Mouse (Mus musculus) neural tube, embryonic 15.5 days (tissue): ENCODE measurements around the gene Sytl3. TPM values are rescaled to one million over a fixed set of nuclear protein-coding genes. Genes with fewer than 3 reads are reported as not detected.
"Not testable (repeated sequence)": the region's sequence is repeated elsewhere in the genome, so short reads cannot be mapped to it uniquely, and the experiment has no call there.

Experiments used
- ATAC-seq: fragments of 200-750 bp; cut with Nextera tagmentation; 2 replicates; pipeline ENCODE4 v1.8.0; 2017; ENCODE audit warnings: mild to moderate bottlenecking, moderate TSS enrichment, moderate library complexity; ENCODE audit not compliant: low FRiP score
- H3K27ac ChIP-seq: fragments of 300-500 bp; sonication (generic); replicated peaks from 2 replicates; pipeline ENCODE4 v1.5.1; 2015; ENCODE audit warnings: mild to moderate bottlenecking, inconsistent platforms
- H3K27me3 ChIP-seq: fragments of 300-500 bp; sonication (generic); replicated peaks from 2 replicates; pipeline ENCODE4 v1.6.1; 2015; ENCODE audit warnings: inconsistent platforms
- H3K36me3 ChIP-seq: fragments of 300-500 bp; sonication (generic); 2 replicates; pipeline ENCODE4 v1.6.1; 2015; ENCODE audit warnings: inconsistent platforms
- H3K4me1 ChIP-seq: fragments of 300-500 bp; sonication (generic); 2 replicates; pipeline ENCODE4 v1.6.1; 2015; ENCODE audit warnings: inconsistent platforms
- H3K4me2 ChIP-seq: fragments of 300-500 bp; sonication (generic); 2 replicates; pipeline ENCODE4 v1.6.1; 2015; ENCODE audit warnings: inconsistent platforms, mild to moderate bottlenecking, moderate library complexity
- H3K4me3 ChIP-seq: fragments of 300-500 bp; sonication (generic); replicated peaks from 2 replicates; pipeline ENCODE4 v1.5.1; 2015; ENCODE audit warnings: mild to moderate bottlenecking, inconsistent platforms
- H3K9ac ChIP-seq: fragments of 300-500 bp; sonication (generic); replicated peaks from 2 replicates; pipeline ENCODE4 v1.6.1; 2015; ENCODE audit warnings: mild to moderate bottlenecking, inconsistent platforms
- H3K9me3 ChIP-seq: fragments of 300-500 bp; sonication (generic); replicated peaks from 2 replicates; pipeline ENCODE4 v1.6.1; 2016; ENCODE audit warnings: inconsistent platforms
- WGBS: fragments of 180-500 bp; shearing (Covaris S2); methylation state at CpG from one replicate; pipeline ENCODE4 v1.1.7; 2015; ENCODE audit warnings: mixed read lengths; 5-methylcytosine and 5-hydroxymethylcytosine counted together
- polyA plus RNA-seq: library from polyadenylated mRNA; unstranded; fragments of >200 nt; fragmentation: Nextera tagmentation; extraction: Ambion mirVana; gene quantifications from 2 replicates; pipeline ENCODE4 v1.2.1, GENCODE M21; 2015

Gene Sytl3
- polyA plus RNA-seq, 1 experiment from 2014 or later = 1.2 TPM

- not testable (repeated sequence) for H3K4me1 ChIP-seq, H3K36me3 ChIP-seq, H3K4me2 ChIP-seq, H3K9me3 ChIP-seq, H3K4me3 ChIP-seq, ATAC-seq, H3K27ac ChIP-seq, H3K27me3 ChIP-seq, H3K9ac ChIP-seq
- 100% methylated on average over 2 of the region's 4 CpGs for WGBS
Observed at GRCm38 (mm10) chr17:6635781-6636180, 23.1 kb upstream of the Sytl3 start.

- 88% methylated on average over 5 of the region's 5 CpGs for WGBS
- ATAC-seq = no peak
- Histone ChIP-seq H3K4me1 (no peaks in the 10 kb centered on the region), H3K27ac (no peak overlapping the region), H3K9me3 (no peaks in the 10 kb centered on the region), H3K4me2 (no peak overlapping the region), H3K4me3 (no peak overlapping the region), H3K36me3 (no peaks in the 10 kb centered on the region), H3K9ac (no peak overlapping the region), H3K27me3 (no peaks in the 10 kb centered on the region)
Observed at GRCm38 (mm10) chr17:6636861-6637260, 22.0 kb upstream of the Sytl3 start.

DNA sequence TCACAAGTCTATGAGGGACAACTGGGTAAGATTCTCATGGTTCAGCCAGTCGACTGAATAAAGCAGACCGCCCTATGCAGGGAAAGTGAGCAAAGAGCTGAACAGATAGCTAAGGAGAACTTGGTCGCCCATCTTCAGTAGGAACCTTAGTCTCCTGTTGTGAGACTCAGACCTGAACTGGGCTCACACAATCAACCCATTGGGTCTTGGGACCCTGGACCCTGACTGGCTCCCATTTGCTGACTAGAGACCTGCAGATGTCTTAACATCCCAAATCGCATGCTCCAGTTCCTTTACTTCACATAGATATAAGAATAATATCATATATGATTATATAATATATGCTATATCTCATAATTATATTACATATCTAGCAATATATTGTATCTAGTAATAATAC is 21.5 kb upstream of the Sytl3 start:
- H3K27me3 ChIP-seq, H3K9me3 ChIP-seq, H3K4me1 ChIP-seq, H3K4me3 ChIP-seq, H3K36me3 ChIP-seq, H3K9ac ChIP-seq, H3K27ac ChIP-seq, H3K4me2 ChIP-seq, ATAC-seq: not testable (repeated sequence)
- WGBS = over 99% methylated on average over 4 of the region's 4 CpGs

DNA sequence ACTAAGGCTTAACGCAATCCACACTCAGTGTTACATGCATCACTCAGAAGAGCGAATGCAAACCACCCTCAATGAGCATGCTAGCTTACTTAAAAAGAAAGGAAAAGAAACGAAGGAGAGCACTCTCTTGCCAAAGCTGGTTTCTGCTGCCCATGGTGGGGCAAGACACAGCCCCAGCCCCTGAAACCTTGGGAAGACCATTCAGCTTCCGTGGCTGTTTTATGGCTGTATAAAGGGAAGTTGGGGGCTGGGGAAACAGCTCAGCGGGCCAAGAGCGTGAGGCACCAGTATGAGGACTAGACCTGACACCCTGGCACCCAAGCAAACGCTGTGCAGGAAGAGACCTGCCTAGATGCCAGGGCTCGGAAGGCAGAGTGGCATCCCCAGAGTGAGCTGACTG is 20.4 kb upstream of the Sytl3 start:
- H3K9me3 ChIP-seq, H3K9ac ChIP-seq, H3K4me2 ChIP-seq, H3K36me3 ChIP-seq, H3K4me1 ChIP-seq, H3K4me3 ChIP-seq, ATAC-seq, H3K27ac ChIP-seq, H3K27me3 ChIP-seq: not testable (repeated sequence)
- 79% methylated on average over 8 of the region's 8 CpGs for WGBS

DNA sequence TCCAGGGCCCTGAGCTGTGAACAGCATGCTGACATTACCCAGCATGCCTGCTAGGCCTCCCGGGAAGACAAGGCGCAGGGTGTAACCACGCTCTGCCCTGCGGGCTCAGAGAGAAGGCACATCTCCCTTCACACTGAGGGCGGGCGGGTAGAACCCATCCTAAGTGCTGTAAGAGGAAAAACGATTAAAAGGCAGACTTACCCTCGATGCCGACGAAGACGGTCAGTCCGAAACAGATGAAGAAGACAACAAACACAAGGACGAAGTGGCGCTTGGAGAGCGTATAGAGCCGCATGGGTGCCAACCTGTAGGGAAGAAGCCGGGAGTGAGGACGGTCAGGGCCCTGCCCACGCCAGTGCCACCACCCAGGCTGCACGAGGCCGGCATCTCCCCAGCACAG is 19.4 kb upstream of the Sytl3 start:
- not testable (repeated sequence) for H3K4me3 ChIP-seq, H3K36me3 ChIP-seq, H3K27ac ChIP-seq, H3K9me3 ChIP-seq, ATAC-seq, H3K4me1 ChIP-seq, H3K9ac ChIP-seq, H3K27me3 ChIP-seq, H3K4me2 ChIP-seq
- WGBS = 94% methylated on average over 16 of the region's 21 CpGs

DNA sequence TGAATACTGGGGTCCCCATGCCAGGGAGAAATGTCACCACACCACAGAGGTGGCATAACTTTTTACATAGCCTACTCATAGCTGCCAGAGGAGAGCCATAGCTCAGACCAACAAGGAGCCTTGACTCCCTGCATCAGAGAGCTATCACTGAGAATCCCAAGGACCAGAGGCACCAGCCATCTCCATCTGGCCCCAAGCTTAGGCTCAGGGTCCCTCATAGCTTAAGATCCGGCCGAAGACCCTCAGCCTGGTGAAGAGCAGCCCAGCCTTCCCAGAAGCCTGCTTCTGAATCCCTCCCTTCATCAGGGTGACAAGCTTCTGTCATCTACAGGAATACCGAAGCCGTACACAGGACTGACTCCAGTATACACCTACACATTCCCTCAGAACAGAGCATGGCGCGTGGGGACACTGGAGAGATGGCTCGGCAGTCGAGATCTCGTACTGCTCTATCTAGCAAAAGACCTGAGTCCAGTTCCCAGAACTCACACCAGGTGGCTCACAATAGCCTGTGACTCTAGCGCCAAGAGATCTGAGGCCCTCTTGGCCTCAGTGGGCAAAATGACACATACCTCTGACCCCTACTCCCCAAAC is 18.8 kb upstream of the Sytl3 start:
- not testable (repeated sequence) for H3K4me1 ChIP-seq, H3K9me3 ChIP-seq, H3K9ac ChIP-seq, H3K27ac ChIP-seq, ATAC-seq, H3K36me3 ChIP-seq, H3K4me2 ChIP-seq, H3K27me3 ChIP-seq, H3K4me3 ChIP-seq
- 90% methylated on average over 10 of the region's 10 CpGs for WGBS

GRCm38 (mm10) chr17:6640771-6641429 is 18.0 kb upstream of the Sytl3 start:
- WGBS = 86% methylated on average over 14 of the region's 14 CpGs
- H3K36me3 ChIP-seq, ATAC-seq, H3K4me3 ChIP-seq, H3K27me3 ChIP-seq, H3K9me3 ChIP-seq, H3K9ac ChIP-seq, H3K4me2 ChIP-seq, H3K4me1 ChIP-seq, H3K27ac ChIP-seq: not testable (repeated sequence)

DNA sequence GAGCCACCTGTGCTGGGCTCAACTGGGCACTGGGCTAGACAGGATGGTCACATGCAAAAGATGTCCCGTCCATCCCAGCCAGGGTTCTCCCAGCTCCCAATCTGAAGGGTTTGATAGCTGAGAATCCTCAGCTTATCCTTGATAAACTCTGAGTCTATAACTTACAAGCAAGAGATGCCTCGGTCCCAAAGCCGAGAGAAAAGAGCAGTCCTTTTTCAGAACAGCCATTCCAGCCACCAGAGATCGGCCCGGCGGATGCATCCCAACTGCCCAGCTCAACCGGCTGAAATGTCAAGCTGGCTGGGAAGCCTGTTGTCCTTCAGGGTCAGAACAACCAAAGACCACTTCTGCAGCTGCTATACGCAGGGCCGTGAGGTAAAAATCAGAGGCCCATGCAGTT is 14.7 kb upstream of the Sytl3 start:
- H3K4me3 ChIP-seq, H3K4me2 ChIP-seq, H3K27ac ChIP-seq, ATAC-seq, H3K9me3 ChIP-seq, H3K9ac ChIP-seq, H3K36me3 ChIP-seq, H3K27me3 ChIP-seq, H3K4me1 ChIP-seq: not testable (repeated sequence)
- WGBS = 88% methylated on average over 8 of the region's 9 CpGs

- H3K36me3 ChIP-seq, H3K4me1 ChIP-seq, H3K27me3 ChIP-seq, ATAC-seq, H3K9ac ChIP-seq, H3K4me3 ChIP-seq, H3K27ac ChIP-seq, H3K4me2 ChIP-seq, H3K9me3 ChIP-seq: not testable (repeated sequence)
- 92% methylated on average over 4 of the region's 4 CpGs for WGBS
Observed at GRCm38 (mm10) chr17:6644673-6645072, 14.2 kb upstream of the Sytl3 start.

DNA sequence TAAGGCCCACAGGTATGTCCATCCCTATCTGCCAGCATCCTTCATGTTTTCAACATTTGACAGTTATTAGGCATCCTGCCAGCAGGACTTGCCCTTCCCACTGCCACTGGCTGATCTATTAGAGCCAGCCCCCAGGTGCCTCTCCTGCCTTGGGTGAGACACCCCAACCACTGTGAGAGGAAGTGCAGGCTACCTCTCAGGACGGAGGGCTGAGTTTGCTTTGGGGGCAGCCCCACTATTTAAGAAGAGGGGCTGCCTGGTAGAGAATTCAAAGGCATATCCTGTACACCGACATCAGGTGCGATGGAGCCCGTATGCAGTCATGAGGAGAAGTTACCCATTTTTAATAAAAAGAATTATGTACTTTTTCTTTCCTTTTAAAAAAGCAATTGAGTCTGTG is 13.2 kb upstream of the Sytl3 start:
- ATAC-seq, H3K36me3 ChIP-seq: not testable (repeated sequence)
- 91% methylated on average over 4 of the region's 4 CpGs for WGBS

GRCm38 (mm10) chr17:6646841-6647240 is 12.1 kb upstream of the Sytl3 start:
- ATAC-seq, H3K27me3 ChIP-seq, H3K4me1 ChIP-seq, H3K9me3 ChIP-seq, H3K36me3 ChIP-seq, H3K27ac ChIP-seq, H3K9ac ChIP-seq, H3K4me2 ChIP-seq, H3K4me3 ChIP-seq: not testable (repeated sequence)
- 95% methylated on average over 8 of the region's 8 CpGs for WGBS

More for the DNA sequence above, 13.2 kb upstream of the Sytl3 start:
- H3K27ac ChIP-seq, H3K9me3 ChIP-seq, H3K4me3 ChIP-seq, H3K9ac ChIP-seq, H3K4me2 ChIP-seq, H3K27me3 ChIP-seq, H3K4me1 ChIP-seq: not testable (repeated sequence)

GRCm38 (mm10) chr17:6647452-6647851 is 11.4 kb upstream of the Sytl3 start:
- WGBS = 98% methylated on average over 3 of the region's 3 CpGs
- not testable (repeated sequence) for H3K27me3 ChIP-seq, H3K9me3 ChIP-seq, H3K4me2 ChIP-seq, H3K4me3 ChIP-seq, H3K36me3 ChIP-seq, ATAC-seq, H3K27ac ChIP-seq, H3K9ac ChIP-seq, H3K4me1 ChIP-seq
